Mouse (Mus musculus): ENCODE data around the gene Vps9d1.

DNA sequence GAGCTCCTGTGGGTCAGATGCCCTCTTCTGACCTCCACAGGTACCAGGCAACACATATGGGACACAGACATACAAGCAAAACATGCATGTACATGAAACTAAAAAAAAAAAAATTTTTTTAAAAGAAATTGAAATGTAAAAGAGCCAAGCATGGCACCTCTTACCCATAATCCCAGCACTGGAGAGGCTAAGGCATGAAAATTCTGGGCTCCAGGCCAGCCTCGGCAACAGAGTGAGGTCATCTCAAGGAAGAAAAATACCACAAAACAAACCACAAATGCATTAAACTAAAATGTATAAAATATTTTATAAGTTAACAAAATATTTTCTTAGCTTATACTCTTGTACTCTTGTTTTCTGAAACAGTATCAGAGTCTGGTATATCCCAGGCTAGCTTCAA lies 33.2 kb downstream of the Vps9d1 start:
- TF ChIP-seq CTCF (IDR thresholded peaks at IDR 0.05; ENCODE audit: control insufficient read depth, insufficient read depth, insufficient replicate concordance, low read depth, low read length): no peak
- TF ChIP-seq POLR2A (IDR thresholded peaks at IDR 0.05; ENCODE audit: control insufficient read depth, low read depth, low read length): no peak
